Mouse (Mus musculus): ENCODE results near the gene Elf4. TPM values are rescaled to one million over a fixed set of nuclear protein-coding genes. Genes with fewer than 3 reads are reported as not detected.

Elf4 gene
- 6.5 and 7.3 TPM in 2 replicates for polyA plus RNA-seq (2015; fragmentation: Nextera tagmentation; extraction: Ambion mirVana)

DNA sequence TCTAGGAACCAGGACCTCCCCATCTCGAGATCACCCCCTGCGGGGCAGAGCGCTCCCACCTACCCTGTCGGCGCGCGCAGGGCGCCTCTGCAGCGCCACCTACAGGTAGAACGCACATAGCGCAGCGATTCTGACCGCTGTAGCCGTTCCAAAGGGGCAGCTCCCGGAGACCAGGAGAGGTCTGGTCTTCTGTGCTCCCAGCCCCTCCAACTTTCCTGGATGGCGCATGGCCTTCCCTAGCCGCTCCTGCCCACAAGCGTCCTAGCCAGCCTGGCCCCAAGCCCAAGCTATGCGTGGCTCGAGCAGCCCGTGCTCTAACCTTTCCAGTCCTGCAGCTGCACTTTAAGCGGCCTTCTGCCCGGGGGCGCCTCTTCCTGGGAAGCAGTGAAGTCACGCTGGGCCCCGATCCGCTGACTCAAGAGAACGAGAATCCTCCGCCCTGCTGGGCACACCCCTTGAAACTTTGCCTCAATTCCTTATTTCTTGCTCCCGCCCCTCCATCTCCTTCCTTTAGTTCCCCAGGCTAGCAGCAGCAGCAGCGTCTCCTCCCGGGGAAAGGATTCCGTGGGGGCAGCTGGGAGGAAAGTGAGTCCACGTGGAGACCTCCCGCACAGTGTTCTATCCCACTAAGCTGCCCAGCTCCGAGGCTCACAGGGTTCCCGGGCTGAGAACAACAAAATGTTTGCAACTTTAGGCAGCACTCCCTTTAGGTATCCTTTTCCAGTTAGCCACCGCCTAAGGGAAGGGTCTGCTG lies at the start of gene Elf4:
Gene Elf4, minus strand, starts transcription at position 379 of the 754 bp plus-strand sequence.
- no peaks in the 10 kb centered on the region for H3K36me3 ChIP-seq
- no peaks in the 10 kb centered on the region for H3K27me3 ChIP-seq
- H3K9me3 ChIP-seq (replicated peaks), result no peaks in the 10 kb centered on the region
- peak within 1 kb of the TSS; percentile 45 for H3K4me3 ChIP-seq (replicated peaks)
- peak within 1 kb of the TSS; percentile 60 for H3K4me2 ChIP-seq (replicated peaks)
- ATAC-seq (ENCODE audit: insufficient number of reproducible peaks, low FRiP score, low TSS enrichment, low read depth), result peak; percentile 89
- H3K4me1 ChIP-seq, result no peaks in the 10 kb centered on the region
- 14% methylated on average over 38 of the region's 38 CpGs for WGBS
- H3K9ac ChIP-seq, result 0 out of 2 replicates have a peak within 1 kb of the TSS, but pooled peaks have one; percentile 18
- peak within 1 kb of the TSS; percentile 58; the same call in 1 of the 2 replicates for H3K27ac ChIP-seq (replicated peaks)

DNA sequence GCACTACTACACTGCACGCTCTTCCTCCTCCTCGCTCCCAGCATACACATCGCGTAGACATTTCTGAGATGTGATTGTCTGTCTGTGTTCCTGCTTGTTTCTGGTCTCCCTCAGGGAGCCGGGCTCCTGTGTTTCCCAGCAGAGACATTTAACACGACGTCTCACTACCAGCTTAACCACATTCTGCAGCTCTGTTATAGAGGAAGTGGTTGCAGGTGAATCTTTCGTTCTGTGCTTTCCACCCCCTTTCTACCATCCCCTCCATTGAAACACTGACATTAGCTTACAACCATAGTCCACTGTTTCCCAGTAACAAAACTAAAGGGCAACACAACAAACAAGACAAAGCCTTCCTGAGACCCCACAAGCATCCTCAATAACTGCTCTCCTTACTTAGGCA lies 30.8 kb upstream of the Elf4 start:
- no peaks in the 10 kb centered on the region for H3K9me3 ChIP-seq (replicated peaks)
- ATAC-seq (ENCODE audit: insufficient number of reproducible peaks, low FRiP score, low TSS enrichment, low read depth), result no peak
- H3K4me3 ChIP-seq (replicated peaks), result no peak overlapping the region
- no peaks in the 10 kb centered on the region for H3K4me1 ChIP-seq
- no peak overlapping the region for H3K9ac ChIP-seq
- H3K27ac ChIP-seq (replicated peaks), result no peak overlapping the region
- no peaks in the 10 kb centered on the region for H3K36me3 ChIP-seq
- H3K27me3 ChIP-seq, result no peaks in the 10 kb centered on the region
- WGBS, result 86% methylated on average over 8 of the region's 8 CpGs
- H3K4me2 ChIP-seq (replicated peaks), result no peak overlapping the region

DNA sequence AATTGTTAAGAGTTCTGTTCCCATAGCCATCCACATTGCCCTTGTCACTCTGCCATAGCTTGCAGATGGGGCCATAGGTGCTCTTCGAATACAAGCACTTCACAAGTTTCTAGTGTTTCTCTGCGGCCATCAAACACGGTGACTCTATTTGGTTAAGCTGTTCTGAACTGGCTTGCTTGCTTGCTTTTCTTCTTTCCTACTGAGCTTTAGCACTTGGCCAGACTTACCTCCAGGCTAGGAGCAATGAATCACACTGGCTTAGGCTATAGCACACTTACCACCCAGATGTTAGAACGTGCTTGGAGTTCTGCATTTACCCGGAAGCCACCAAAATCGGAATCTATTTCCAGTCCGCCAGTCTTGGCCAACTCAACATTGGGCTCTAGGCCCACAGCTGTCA lies 18.8 kb upstream of the Elf4 start:
- H3K9ac ChIP-seq, result no peak overlapping the region
- ATAC-seq (ENCODE audit: insufficient number of reproducible peaks, low FRiP score, low TSS enrichment, low read depth), result no peak
- no peaks in the 10 kb centered on the region for H3K9me3 ChIP-seq (replicated peaks)
- no peaks in the 10 kb centered on the region for H3K27me3 ChIP-seq
- H3K4me2 ChIP-seq (replicated peaks), result no peak overlapping the region
- no peak overlapping the region for H3K27ac ChIP-seq (replicated peaks)
- no peak overlapping the region for H3K4me3 ChIP-seq (replicated peaks)
- H3K4me1 ChIP-seq, result no peaks in the 10 kb centered on the region
- H3K36me3 ChIP-seq, result peaks cover 7% of the 10 kb centered on the region; the same call in 1 of the 2 replicates
- WGBS, result 90% methylated on average over 7 of the region's 7 CpGs

DNA sequence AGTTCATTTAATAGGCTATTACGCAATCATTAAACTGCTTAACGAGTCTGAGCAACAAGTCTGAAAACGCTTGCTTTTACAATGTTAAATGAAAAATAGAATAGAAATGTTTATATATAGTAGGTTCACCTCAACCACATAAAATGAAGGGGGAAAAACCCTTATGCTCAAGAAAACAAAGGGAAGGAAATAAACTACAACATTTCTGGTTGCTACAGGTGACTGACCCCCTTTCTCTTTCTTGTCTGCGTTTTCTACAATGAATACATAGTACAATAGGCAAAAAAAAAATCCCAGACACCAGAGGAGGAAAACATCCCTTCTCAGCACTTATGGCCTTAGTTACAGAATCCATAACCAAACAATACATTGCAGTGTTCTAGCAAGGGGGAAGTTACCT lies 18.2 kb upstream of the Elf4 start:
- Histone ChIP-seq H3K4me1 (no peaks in the 10 kb centered on the region), H3K4me2 (replicated peaks) (no peak overlapping the region), H3K4me3 (replicated peaks) (no peak overlapping the region), H3K27ac (replicated peaks) (no peak overlapping the region), H3K9me3 (replicated peaks) (no peaks in the 10 kb centered on the region), H3K36me3 (peaks cover 10% of the 10 kb centered on the region; the same call in 1 of the 2 replicates), H3K27me3 (no peaks in the 10 kb centered on the region), H3K9ac (no peak overlapping the region)
- ATAC-seq (ENCODE audit: insufficient number of reproducible peaks, low FRiP score, low TSS enrichment, low read depth), result no peak
- WGBS, result 85% methylated on average over 4 of the region's 4 CpGs

DNA sequence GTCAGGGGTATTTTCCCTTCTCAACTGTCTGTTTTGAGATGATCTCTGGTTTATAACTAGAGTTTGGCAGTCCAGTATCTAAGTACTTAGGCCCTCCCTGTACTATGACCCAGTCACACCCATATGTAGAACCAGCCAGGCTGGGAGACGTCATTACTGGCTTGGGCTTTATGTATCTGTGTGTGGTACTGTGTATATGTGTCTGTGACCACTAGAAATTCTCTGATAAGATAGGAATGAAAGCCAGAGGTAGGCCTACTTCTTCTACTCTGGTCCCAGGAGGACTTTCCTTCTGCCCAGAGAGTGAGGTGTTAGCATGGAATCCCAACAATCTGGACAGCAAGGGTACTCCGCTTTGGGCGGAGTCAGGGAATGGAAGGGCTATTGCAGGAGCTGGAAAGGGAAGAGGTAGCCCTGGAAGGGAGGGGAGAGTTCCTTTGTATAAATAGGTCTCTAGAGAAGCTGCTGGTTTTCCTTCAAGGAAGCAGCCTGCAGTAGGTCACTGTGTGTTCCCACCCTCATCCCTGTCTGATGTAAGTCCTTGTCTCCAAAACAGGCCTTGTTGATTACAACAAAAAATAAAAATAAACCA lies 4.5 kb upstream of the Elf4 start:
- no peak for ATAC-seq (ENCODE audit: insufficient number of reproducible peaks, low FRiP score, low TSS enrichment, low read depth)
- Histone ChIP-seq H3K4me2 (replicated peaks) (no peak overlapping the region), H3K9ac (no peak overlapping the region), H3K36me3 (no peaks in the 10 kb centered on the region), H3K4me3 (replicated peaks) (no peak overlapping the region), H3K9me3 (replicated peaks) (no peaks in the 10 kb centered on the region), H3K27me3 (no peaks in the 10 kb centered on the region), H3K4me1 (no peaks in the 10 kb centered on the region), H3K27ac (replicated peaks) (no peak overlapping the region)
- WGBS, result 67% methylated on average over 3 of the region's 3 CpGs

DNA sequence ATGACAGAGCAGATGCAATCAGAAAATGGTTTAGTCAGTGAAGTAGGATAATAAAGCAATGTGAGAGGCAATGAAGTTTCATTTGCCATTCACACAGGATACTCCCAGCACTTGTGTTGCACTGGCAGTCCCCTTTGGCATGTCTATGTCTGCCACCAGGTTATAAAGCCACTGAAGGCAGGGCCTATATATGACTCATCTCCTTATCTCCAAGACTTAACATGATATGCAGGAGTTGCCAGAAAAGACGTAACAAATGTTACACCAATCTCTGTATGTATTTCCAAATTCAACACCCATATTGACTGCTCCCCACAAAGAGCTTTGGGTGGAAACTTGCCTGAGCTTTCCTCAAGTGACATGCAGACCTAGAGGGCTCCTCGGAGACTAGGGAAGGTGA lies 3.2 kb upstream of the Elf4 start:
- Histone ChIP-seq H3K27me3 (no peaks in the 10 kb centered on the region), H3K9ac (no peak overlapping the region), H3K4me3 (replicated peaks) (no peak overlapping the region), H3K4me2 (replicated peaks) (no peak overlapping the region), H3K4me1 (no peaks in the 10 kb centered on the region), H3K27ac (replicated peaks) (no peak overlapping the region), H3K9me3 (replicated peaks) (no peaks in the 10 kb centered on the region), H3K36me3 (no peaks in the 10 kb centered on the region)
- no peak for ATAC-seq (ENCODE audit: insufficient number of reproducible peaks, low FRiP score, low TSS enrichment, low read depth)
- WGBS, result 66% methylated on average over 2 of the region's 2 CpGs

DNA sequence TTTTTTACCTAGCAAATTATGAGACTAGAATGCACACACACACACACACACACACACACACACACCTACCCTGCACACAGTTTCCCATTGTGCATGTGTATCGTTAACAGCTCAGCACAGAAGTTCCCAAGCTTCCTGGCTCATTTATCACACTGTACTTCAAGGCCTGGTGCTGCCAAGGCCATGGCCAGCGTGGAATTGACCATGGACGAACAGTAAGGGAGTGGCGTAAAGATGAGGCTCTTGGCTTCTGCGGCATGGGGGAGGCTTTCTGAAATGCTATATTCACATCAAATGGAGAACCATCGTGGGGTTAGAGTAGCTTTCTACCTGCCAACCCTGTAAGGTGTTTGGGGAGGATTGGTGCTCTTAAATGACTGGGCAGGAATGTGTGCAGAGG lies 1.5 kb upstream of the Elf4 start:
- 93% methylated on average over 6 of the region's 6 CpGs for WGBS
- no peaks in the 10 kb centered on the region for H3K4me1 ChIP-seq
- H3K27me3 ChIP-seq, result no peaks in the 10 kb centered on the region
- no peak overlapping the region for H3K4me2 ChIP-seq (replicated peaks)
- H3K9ac ChIP-seq, result no peak overlapping the region
- H3K9me3 ChIP-seq (replicated peaks), result no peaks in the 10 kb centered on the region
- H3K27ac ChIP-seq (replicated peaks), result no peak overlapping the region
- no peak for ATAC-seq (ENCODE audit: insufficient number of reproducible peaks, low FRiP score, low TSS enrichment, low read depth)
- H3K36me3 ChIP-seq, result no peaks in the 10 kb centered on the region
- no peak overlapping the region for H3K4me3 ChIP-seq (replicated peaks)

DNA sequence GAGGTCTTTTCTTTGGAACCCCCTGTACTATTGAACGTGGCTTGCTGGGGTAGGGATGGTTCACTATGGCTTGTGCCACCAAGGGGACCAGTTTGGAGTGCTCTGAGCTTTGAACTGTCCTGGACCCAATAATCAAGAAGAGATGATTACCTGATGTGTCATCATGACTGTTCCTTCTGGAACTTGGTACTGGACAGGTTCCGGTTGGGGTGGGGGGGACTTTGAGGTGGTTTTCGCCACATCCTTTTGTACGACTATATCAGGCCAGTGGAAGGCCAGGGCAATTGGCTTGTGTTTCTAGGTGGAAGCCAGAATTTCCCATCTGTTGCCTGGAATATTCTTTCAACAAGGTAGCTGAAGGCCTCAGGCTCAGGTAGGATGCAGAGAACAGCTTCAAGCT lies 704 bp upstream of the Elf4 start:
- H3K4me2 ChIP-seq (replicated peaks), result no peak overlapping the region
- H3K9me3 ChIP-seq (replicated peaks), result no peaks in the 10 kb centered on the region
- no peaks in the 10 kb centered on the region for H3K4me1 ChIP-seq
- WGBS, result 84% methylated on average over 4 of the region's 4 CpGs
- no peak overlapping the region for H3K9ac ChIP-seq
- no peaks in the 10 kb centered on the region for H3K36me3 ChIP-seq
- H3K27me3 ChIP-seq, result no peaks in the 10 kb centered on the region
- H3K27ac ChIP-seq (replicated peaks), result no peak overlapping the region
- no peak overlapping the region for H3K4me3 ChIP-seq (replicated peaks)
- ATAC-seq (ENCODE audit: insufficient number of reproducible peaks, low FRiP score, low TSS enrichment, low read depth), result no peak

DNA sequence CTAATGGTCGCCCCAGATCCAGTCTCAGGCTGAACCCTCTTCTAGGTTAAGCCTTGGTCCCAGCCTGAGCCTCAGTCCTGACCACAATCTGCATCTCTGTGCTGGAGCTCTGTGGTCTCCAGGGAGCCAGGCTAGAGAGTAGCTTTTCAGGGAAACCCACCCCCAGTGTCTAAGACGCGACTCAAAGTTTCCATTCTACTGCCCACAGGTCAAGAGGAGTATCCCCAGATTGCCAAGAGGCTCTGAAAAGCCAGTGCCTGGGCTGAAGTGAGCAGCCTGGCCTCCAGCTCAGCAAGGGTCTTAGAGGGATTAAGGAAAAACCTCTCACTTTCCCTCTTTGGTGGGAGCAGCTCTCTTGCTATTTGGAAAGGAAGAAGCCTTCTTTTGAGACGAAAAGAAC lies 635 bp downstream of the Elf4 start:
- H3K9ac ChIP-seq, result no peak overlapping the region
- H3K9me3 ChIP-seq (replicated peaks), result no peaks in the 10 kb centered on the region
- H3K27me3 ChIP-seq, result no peaks in the 10 kb centered on the region
- H3K36me3 ChIP-seq, result no peaks in the 10 kb centered on the region
- peak overlapping the region; percentile 45 for H3K4me3 ChIP-seq (replicated peaks)
- peak overlapping the region; percentile 58; the same call in 1 of the 2 replicates for H3K27ac ChIP-seq (replicated peaks)
- H3K4me1 ChIP-seq, result no peaks in the 10 kb centered on the region
- ATAC-seq (ENCODE audit: insufficient number of reproducible peaks, low FRiP score, low TSS enrichment, low read depth), result no peak
- WGBS, result 26% methylated on average over 4 of the region's 4 CpGs
- peak overlapping the region; percentile 60 for H3K4me2 ChIP-seq (replicated peaks)

DNA sequence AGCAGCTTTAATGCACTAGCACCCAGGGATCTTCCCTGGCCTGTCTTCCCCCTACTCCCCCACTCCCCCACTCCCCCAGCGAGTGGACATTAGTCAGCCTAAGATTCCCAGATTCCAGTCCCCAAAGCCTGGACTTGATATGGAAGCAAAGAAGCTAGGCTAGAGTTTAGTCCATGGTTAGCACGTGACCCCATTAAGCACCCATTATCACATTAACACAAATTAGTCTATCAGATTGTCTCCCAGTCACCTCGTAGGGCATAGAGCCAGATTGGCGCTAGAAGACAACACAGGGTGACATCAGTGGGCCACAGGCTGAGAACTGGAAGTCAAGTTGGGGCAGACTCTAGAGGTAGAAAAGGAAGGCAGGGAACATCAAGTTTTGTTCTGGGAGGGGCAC lies 1.9 kb downstream of the Elf4 start:
- H3K4me3 ChIP-seq (replicated peaks), result no peak overlapping the region
- no peaks in the 10 kb centered on the region for H3K4me1 ChIP-seq
- H3K27me3 ChIP-seq, result no peaks in the 10 kb centered on the region
- no peak overlapping the region for H3K9ac ChIP-seq
- WGBS, result 59% methylated on average over 4 of the region's 4 CpGs
- no peak overlapping the region for H3K27ac ChIP-seq (replicated peaks)
- no peak for ATAC-seq (ENCODE audit: insufficient number of reproducible peaks, low FRiP score, low TSS enrichment, low read depth)
- no peak overlapping the region for H3K4me2 ChIP-seq (replicated peaks)
- H3K36me3 ChIP-seq, result no peaks in the 10 kb centered on the region
- H3K9me3 ChIP-seq (replicated peaks), result no peaks in the 10 kb centered on the region

DNA sequence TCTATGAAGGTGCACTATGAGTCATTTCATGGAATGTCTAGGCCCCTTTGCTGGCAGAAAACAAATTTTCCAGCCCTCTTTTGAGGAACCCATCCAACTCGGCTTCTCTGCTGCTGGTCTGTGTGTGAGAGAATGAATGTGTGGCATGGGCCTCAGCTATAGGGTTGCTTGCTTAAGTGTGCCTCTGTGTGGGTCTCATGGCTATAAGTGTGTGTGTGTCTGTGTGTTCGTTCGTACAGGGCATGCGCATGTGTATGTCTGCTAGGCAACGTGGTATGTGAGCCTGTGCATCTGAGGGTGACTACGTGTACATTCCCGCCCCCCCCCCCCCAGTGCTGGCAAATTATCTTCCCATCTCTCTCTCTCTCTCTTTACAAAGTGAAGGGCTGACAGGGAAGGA lies 2.4 kb downstream of the Elf4 start:
- Histone ChIP-seq H3K9me3 (replicated peaks) (no peaks in the 10 kb centered on the region), H3K4me2 (replicated peaks) (no peak overlapping the region), H3K27ac (replicated peaks) (0 out of 2 replicates have a peak overlapping the region, but pooled peaks have one; percentile 11), H3K27me3 (no peaks in the 10 kb centered on the region), H3K4me3 (replicated peaks) (no peak overlapping the region), H3K9ac (no peak overlapping the region), H3K4me1 (no peaks in the 10 kb centered on the region), H3K36me3 (no peaks in the 10 kb centered on the region)
- 71% methylated on average over 7 of the region's 7 CpGs for WGBS
- no peak for ATAC-seq (ENCODE audit: insufficient number of reproducible peaks, low FRiP score, low TSS enrichment, low read depth)
